Mouse (Mus musculus) hindbrain, embryonic 14.5 days (tissue): ENCODE measurements around the gene Cuedc2. TPM values are rescaled to one million over a fixed set of nuclear protein-coding genes. Genes with fewer than 3 reads are reported as not detected.

Experiments used
- ATAC-seq: fragments of 200-750 bp; cut with Nextera tagmentation; 2 replicates; pipeline ENCODE4 v1.8.0; 2017; ENCODE audit warnings: moderate number of reproducible peaks, mild to moderate bottlenecking, moderate TSS enrichment, moderate library complexity; ENCODE audit not compliant: low FRiP score
- DNase-seq: peaks from one replicate; pipeline ENCODE4 v3.0.0-alpha.2; 2015; ENCODE audit warnings: low spot score
- H3K27ac ChIP-seq: fragments of 300-500 bp; sonication (generic); 2 replicates; pipeline ENCODE4 v1.5.1; 2014; ENCODE audit warnings: mild to moderate bottlenecking, moderate library complexity
- H3K27me3 ChIP-seq: fragments of 300-500 bp; sonication (generic); 2 replicates; pipeline ENCODE4 v1.6.1; 2014; ENCODE audit warnings: mild to moderate bottlenecking, low read length, mixed read lengths; ENCODE audit not compliant: control insufficient read depth, insufficient read depth
- H3K36me3 ChIP-seq: fragments of 300-500 bp; sonication (generic); replicated peaks from 2 replicates; pipeline ENCODE4 v1.6.1; 2014; ENCODE audit not compliant: control insufficient read depth, insufficient read depth
- H3K4me1 ChIP-seq: fragments of 300-500 bp; sonication (generic); replicated peaks from 2 replicates; pipeline ENCODE4 v1.6.1; 2014; ENCODE audit warnings: antibody characterized with exemption, low read length, mixed read lengths; ENCODE audit not compliant: control insufficient read depth, insufficient read depth
- H3K4me2 ChIP-seq: fragments of 300-500 bp; sonication (generic); replicated peaks from 2 replicates; pipeline ENCODE4 v1.6.1; 2014; ENCODE audit warnings: mild to moderate bottlenecking, moderate library complexity
- H3K4me3 ChIP-seq: fragments of 300-500 bp; sonication (generic); replicated peaks from 2 replicates; pipeline ENCODE4 v1.5.1; 2014; ENCODE audit warnings: mild to moderate bottlenecking, low read length
- H3K9ac ChIP-seq: fragments of 300-500 bp; sonication (generic); 2 replicates; pipeline ENCODE4 v1.6.1; 2014
- H3K9me3 ChIP-seq: fragments of 300-500 bp; sonication (generic); 2 replicates; pipeline ENCODE4 v1.6.1; 2016; ENCODE audit warnings: low read length; ENCODE audit not compliant: control insufficient read depth
- WGBS: fragments of 180-500 bp; shearing (Covaris S2); extraction: QIAGEN DNeasy Blood & Tissue Kit; methylation state at CpG from one replicate; pipeline ENCODE4 v1.1.7; 2014; 5-methylcytosine and 5-hydroxymethylcytosine counted together
- microRNA counts: library from miRNA; unstranded; fragments of <30 nt; microRNA quantifications from one replicate; lab custom pipeline; 2016
- microRNA-seq: library from miRNA; unstranded; fragments of <30 nt; microRNA quantifications from one replicate; pipeline ENCODE4, GENCODE M21; 2016
- polyA plus RNA-seq: library from polyadenylated mRNA; unstranded; fragments of >200 nt; fragmentation: Nextera tagmentation; extraction: Ambion mirVana; gene quantifications from 2 replicates; pipeline ENCODE4 v1.2.1, GENCODE M21; 2014

The Cuedc2 gene
- polyA plus RNA-seq, 1 experiment from 2014 or later: 318 TPM

- WGBS: 94% methylated on average over 3 of the region's 3 CpGs
- Histone ChIP-seq H3K4me3 (no peak overlapping the region), H3K36me3 (peaks cover 59% of the 10 kb centered on the region)
Observed at GRCm38 (mm10) chr19:46286926-46287325, 51.6 kb downstream of the Cuedc2 start.

GRCm38 (mm10) chr19:46286047-46286446 lies 52.5 kb downstream of the Cuedc2 start:
- DNase-seq: no peak
- Histone ChIP-seq H3K4me3 (no peak overlapping the region), H3K4me2 (no peak overlapping the region), H3K27me3 (no peaks in the 10 kb centered on the region), H3K36me3 (peaks cover 68% of the 10 kb centered on the region), H3K9ac (no peak overlapping the region), H3K9me3 (no peaks in the 10 kb centered on the region), H3K4me1 (no peaks in the 10 kb centered on the region), H3K27ac (no peak overlapping the region)
- 90% methylated on average over 6 of the region's 6 CpGs for WGBS
- no peak for ATAC-seq

More at GRCm38 (mm10) chr19:46286926-46287325, 51.6 kb downstream of the Cuedc2 start:
- H3K4me2 ChIP-seq: no peak overlapping the region
- DNase-seq (no peak), ATAC-seq (no peak)
- no peak overlapping the region for H3K9ac ChIP-seq
- H3K4me1 ChIP-seq: no peaks in the 10 kb centered on the region
- no peaks in the 10 kb centered on the region for H3K27me3 ChIP-seq
- H3K9me3 ChIP-seq: no peaks in the 10 kb centered on the region
- no peak overlapping the region for H3K27ac ChIP-seq

- Histone ChIP-seq H3K9me3 (no peaks in the 10 kb centered on the region), H3K4me2 (no peak overlapping the region), H3K9ac (no peak overlapping the region), H3K27ac (no peak overlapping the region), H3K4me1 (no peaks in the 10 kb centered on the region), H3K4me3 (no peak overlapping the region), H3K36me3 (peaks cover 72% of the 10 kb centered on the region), H3K27me3 (no peaks in the 10 kb centered on the region)
- ATAC-seq (no peak), DNase-seq (no peak)
- WGBS: 84% methylated on average over 7 of the region's 7 CpGs
Observed at GRCm38 (mm10) chr19:46285631-46286030, 52.9 kb downstream of the Cuedc2 start.

GRCm38 (mm10) chr19:46284686-46285085 lies 53.8 kb downstream of the Cuedc2 start:
- Histone ChIP-seq H3K27ac (no peak overlapping the region), H3K36me3 (peaks cover 82% of the 10 kb centered on the region), H3K4me2 (no peak overlapping the region), H3K9ac (no peak overlapping the region), H3K27me3 (no peaks in the 10 kb centered on the region), H3K4me1 (no peaks in the 10 kb centered on the region), H3K4me3 (no peak overlapping the region), H3K9me3 (no peaks in the 10 kb centered on the region)
- DNase-seq (no peak), ATAC-seq (no peak)
- WGBS: 93% methylated on average over 4 of the region's 4 CpGs

GRCm38 (mm10) chr19:46282081-46282849 lies 56.2 kb downstream of the Cuedc2 start:
- Histone ChIP-seq H3K4me2 (no peak overlapping the region), H3K27me3 (no peaks in the 10 kb centered on the region), H3K36me3 (peaks cover 94% of the 10 kb centered on the region), H3K9ac (no peak overlapping the region), H3K4me1 (no peaks in the 10 kb centered on the region), H3K27ac (no peak overlapping the region), H3K9me3 (no peaks in the 10 kb centered on the region), H3K4me3 (no peak overlapping the region)
- no peak for ATAC-seq
- no peak for DNase-seq
- WGBS: 96% methylated on average over 11 of the region's 11 CpGs

MicroRNA genes within 50 kb of the gene (microRNA counts, 519-probe panel; counts per million panel counts)
- microRNA mmu-miR-146b (lab: Ali Mortazavi, UCI): not detected

Small RNA genes within 50 kb of the gene (microRNA-seq; reads per million reads assigned to microRNA genes)
- 0.97 reads per million for gene Mir146b

Other genes with a start within 250 kb of the Cuedc2 start
- not detected in 2 replicates for gene Elovl3, start 206.8 kb downstream of the Cuedc2 start, polyA plus RNA-seq
- not detected in 2 replicates for gene Pitx3, start 190.4 kb downstream of the Cuedc2 start, polyA plus RNA-seq
- gene Gbf1, start 186.2 kb downstream of the Cuedc2 start, polyA plus RNA-seq: 64.5 and 68.3 TPM in 2 replicates
- gene Nfkb2, start 34.4 kb downstream of the Cuedc2 start, polyA plus RNA-seq: 1.9 and 2.8 TPM in 2 replicates
- 131 and 152 TPM in 2 replicates for gene Psd, start 11.5 kb downstream of the Cuedc2 start, polyA plus RNA-seq
- gene Fbxl15, start 10.5 kb downstream of the Cuedc2 start, polyA plus RNA-seq: 45.5 and 49.1 TPM in 2 replicates
- 9.9 and 10.0 TPM in 2 replicates for gene Mfsd13a, start 2.4 kb upstream of the Cuedc2 start, polyA plus RNA-seq
- gene 2310034G01Rik, start 11.6 kb upstream of the Cuedc2 start, polyA plus RNA-seq: 2.5 and 2.8 TPM in 2 replicates
- 327 and 382 TPM in 2 replicates for gene Actr1a, start 57.0 kb upstream of the Cuedc2 start, polyA plus RNA-seq
- 23.0 and 24.1 TPM in 2 replicates for gene Sufu, start 58.2 kb upstream of the Cuedc2 start, polyA plus RNA-seq
- 37.5 and 39.4 TPM in 2 replicates for gene Trim8, start 163.0 kb upstream of the Cuedc2 start, polyA plus RNA-seq
- gene Arl3, start 234.5 kb upstream of the Cuedc2 start, polyA plus RNA-seq: 130 and 141 TPM in 2 replicates
- gene Sfxn2, start 234.7 kb upstream of the Cuedc2 start, polyA plus RNA-seq: 7.2 and 8.4 TPM in 2 replicates